31 mouse cellular contexts compared by ENCODE assay signal in the genomic region with DNA sequence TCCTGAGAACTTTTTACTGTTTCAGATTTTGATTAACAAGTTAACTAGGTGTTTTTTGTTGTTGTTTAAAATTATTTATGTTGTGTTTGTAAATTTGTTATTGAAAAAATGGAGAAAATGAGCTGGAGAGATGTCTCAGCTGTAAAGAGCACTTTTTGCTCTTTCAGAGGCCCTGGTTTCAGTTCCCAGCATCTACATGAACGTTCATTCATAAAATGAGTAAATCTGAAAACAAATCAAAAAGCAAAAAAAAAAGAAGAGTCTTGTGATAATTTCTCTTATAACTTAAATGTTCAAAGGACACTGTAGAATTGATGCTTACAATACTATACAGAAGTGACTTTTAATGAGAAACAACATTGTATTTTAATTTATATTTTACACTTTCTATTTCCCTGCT.
"Had no signal": no experiment of that assay in that cellular context is flagged by ENCODE, and none has a peak within 500 bp of the region (broad histone marks: within the 10 kb centered on the region; RNA-seq: fewer than 3 reads in every experiment).

No protein-coding gene starts in this region.

- DNase-seq: heart, postnatal 14 days; heart, postnatal 36 days; heart, postnatal 4 days; kidney, adult 11 months; kidney, adult 18-20 months; kidney, adult 2 months; kidney, adult 8-10 months; kidney, adult 9 months; kidney, postnatal 10 days; kidney, postnatal 14 days; kidney, postnatal 25 days; kidney, postnatal 36 days; kidney, postnatal 4 days; layer of hippocampus, adult 9-11 months; layer of hippocampus, postnatal 36 days had no signal

- H3K27me3 ChIP-seq: heart, embryonic 12.5 days; heart, embryonic 13.5 days; heart, embryonic 15.5 days; hindbrain, embryonic 12.5 days; hindbrain, embryonic 13.5 days; hindbrain, embryonic 15.5 days; intestine, embryonic 15.5 days; kidney, embryonic 15.5 days had no signal

- H3K36me3 ChIP-seq: heart, embryonic 10.5 days; heart, embryonic 12.5 days; heart, embryonic 13.5 days; heart, embryonic 15.5 days; hindbrain, embryonic 10.5 days; hindbrain, embryonic 12.5 days; hindbrain, embryonic 15.5 days; intestine, embryonic 15.5 days; kidney, embryonic 15.5 days had no signal

- H3K4me2 ChIP-seq: heart, embryonic 11.5 days; heart, embryonic 12.5 days; heart, embryonic 13.5 days; heart, embryonic 15.5 days; hindbrain, embryonic 12.5 days; hindbrain, embryonic 13.5 days; hindbrain, embryonic 14.5 days; hindbrain, embryonic 15.5 days; intestine, embryonic 15.5 days; kidney, embryonic 15.5 days had no signal

- H3K4me3 ChIP-seq: heart, embryonic 10.5 days; heart, embryonic 12.5 days; heart, embryonic 13.5 days; heart, embryonic 15.5 days; hindbrain, embryonic 10.5 days; hindbrain, embryonic 12.5 days; hindbrain, embryonic 13.5 days; hindbrain, embryonic 15.5 days; intestine, embryonic 15.5 days; kidney, embryonic 15.5 days; layer of hippocampus, adult 2 months; left cerebral cortex, adult 2 months had no signal

- H3K4me1 ChIP-seq: heart, embryonic 10.5 days; heart, embryonic 12.5 days; heart, embryonic 13.5 days; heart, embryonic 15.5 days; hindbrain, embryonic 10.5 days; hindbrain, embryonic 12.5 days; hindbrain, embryonic 13.5 days; hindbrain, embryonic 15.5 days; intestine, embryonic 15.5 days; kidney, embryonic 15.5 days had no signal

- H3K9me3 ChIP-seq: heart, embryonic 10.5 days; heart, embryonic 12.5 days; heart, embryonic 13.5 days; heart, embryonic 15.5 days; hindbrain, embryonic 10.5 days; hindbrain, embryonic 12.5 days; hindbrain, embryonic 13.5 days; intestine, embryonic 15.5 days; kidney, embryonic 15.5 days had no signal

- H3K27ac ChIP-seq: heart, embryonic 10.5 days; heart, embryonic 13.5 days; heart, embryonic 15.5 days; hindbrain, embryonic 10.5 days; hindbrain, embryonic 12.5 days; hindbrain, embryonic 13.5 days; hindbrain, embryonic 14.5 days; hindbrain, embryonic 15.5 days; hindbrain, postnatal 0 days; intestine, embryonic 15.5 days; kidney, embryonic 15.5 days; kidney, postnatal 0 days; layer of hippocampus, adult 2 months; left cerebral cortex, adult 2 months had no signal

- H3K9ac ChIP-seq: heart, embryonic 12.5 days; heart, embryonic 13.5 days; heart, embryonic 15.5 days; hindbrain, embryonic 12.5 days; hindbrain, embryonic 13.5 days; hindbrain, embryonic 14.5 days; hindbrain, embryonic 15.5 days; intestine, embryonic 15.5 days; kidney, embryonic 15.5 days had no signal
